Mouse (Mus musculus): ENCODE measurements around the gene Crlf1.

- TF ChIP-seq CTCF (IDR thresholded peaks at IDR 0.05; ENCODE audit: extremely low read depth, insufficient read depth, insufficient read length, insufficient replicate concordance) (no peak), POLR2A (IDR thresholded peaks at IDR 0.05; ENCODE audit: low read depth, low read length) (no peak)
Observed at GRCm38 (mm10) chr8:70465701-70466100, 27.3 kb upstream of the Crlf1 start.

Measured in spleen, adult 2 months (tissue).